Mouse (Mus musculus) CH12.LX (cell line): ENCODE results near the gene Pln. TPM values are rescaled to one million over a fixed set of nuclear protein-coding genes. Genes with fewer than 3 reads are reported as not detected.

Experiments used
- DNase-seq: peaks from one replicate; pipeline ENCODE4 v3.0.0-alpha.2; 2013; ENCODE audit errors: extremely low read depth
- H3K27ac ChIP-seq: 2 replicates; pipeline ENCODE4 v1.5.1; 2012; ENCODE audit warnings: low read depth, mild to moderate bottlenecking, control low read depth, moderate library complexity; ENCODE audit not compliant: insufficient read depth
- H3K27me3 ChIP-seq: replicated peaks from 2 replicates; pipeline ENCODE3; 2012; ENCODE audit warnings: inconsistent platforms
- H3K36me3 ChIP-seq, 2 experiments: replicated peaks in 1 of 2; 2 replicates each; pipeline versions ENCODE3 to v1.6.1; 2012; ENCODE audit warnings: inconsistent platforms in 1 of 2, low read length in 1 of 2, mild to moderate bottlenecking in 1 of 2, mixed read lengths in 1 of 2, moderate library complexity in 1 of 2; ENCODE audit not compliant: control insufficient read depth in 1 of 2, insufficient read depth in 1 of 2
- H3K4me1 ChIP-seq, 2 experiments: 2 replicates each; pipeline ENCODE4 v1.6.1; 2012; ENCODE audit warnings: inconsistent platforms in 1 of 2, moderate library complexity in 1 of 2; ENCODE audit not compliant: insufficient read depth in 2 of 2, control insufficient read depth in 1 of 2
- H3K4me2 ChIP-seq: 2 replicates; pipeline ENCODE4 v1.6.1; 2012; ENCODE audit warnings: low read depth, mild to moderate bottlenecking, control low read depth; ENCODE audit not compliant: poor library complexity, insufficient read depth, severe bottlenecking
- H3K4me3 ChIP-seq, 3 experiments: fragments of 150-350 bp in 1 of 3; sonication (generic) in 1 of 3; replicated peaks in 1 of 3; 2 replicates each; pipeline versions ENCODE3 to v1.5.1; 2011 to 2012; ENCODE audit warnings: low read depth in 2 of 3, low read length in 2 of 3, mild to moderate bottlenecking in 2 of 3, moderate library complexity in 2 of 3, control low read depth in 1 of 3, improper control_type of control experiment in 1 of 3, inconsistent platforms in 1 of 3, mixed read lengths in 1 of 3; ENCODE audit not compliant: poor library complexity in 1 of 3
- H3K79me2 ChIP-seq: replicated peaks from 2 replicates; pipeline ENCODE4 v1.6.1; 2012; ENCODE audit warnings: mild to moderate bottlenecking, moderate library complexity; ENCODE audit not compliant: control insufficient read depth, poor library complexity, insufficient read depth, severe bottlenecking; ENCODE audit errors: extremely low read depth
- H3K9ac ChIP-seq: 2 replicates; pipeline ENCODE4 v1.6.1; 2012; ENCODE audit warnings: low read depth, mild to moderate bottlenecking, control low read depth, moderate library complexity; ENCODE audit not compliant: insufficient read depth
- H3K9me3 ChIP-seq: replicated peaks from 2 replicates; pipeline ENCODE3; 2012; ENCODE audit warnings: low read length, inconsistent platforms, mixed read lengths
- BHLHE40 ChIP-seq: IDR thresholded peaks from 2 replicates; pipeline ENCODE4 v1.6.1; 2011; ENCODE audit warnings: mild to moderate bottlenecking, low read depth, low read length, improper control_type of control experiment
- CHD2 ChIP-seq: IDR thresholded peaks from 2 replicates; pipeline ENCODE4 v1.6.1; 2011; ENCODE audit warnings: low read length, improper control_type of control experiment
- E2F4 ChIP-seq: IDR thresholded peaks from 2 replicates; pipeline ENCODE4 v1.6.1; 2011; ENCODE audit warnings: low read depth, low read length, improper control_type of control experiment; ENCODE audit not compliant: insufficient replicate concordance
- ELF1 ChIP-seq: IDR thresholded peaks from 2 replicates; pipeline ENCODE4 v1.6.1; 2014; ENCODE audit warnings: low read depth, mild to moderate bottlenecking, inconsistent platforms, low read length, improper control_type of control experiment
- ETS1 ChIP-seq: conservative IDR thresholded peaks from 2 replicates; pipeline ENCODE4 v1.6.1; 2012; ENCODE audit warnings: low read depth, mild to moderate bottlenecking, inconsistent platforms, low read length, improper control_type of control experiment, moderate library complexity
- GABPA ChIP-seq: IDR thresholded peaks from 2 replicates; pipeline ENCODE4 v1.6.1; 2012; ENCODE audit warnings: low read depth, low read length, improper control_type of control experiment, inconsistent platforms; ENCODE audit not compliant: insufficient replicate concordance
- HCFC1 ChIP-seq: IDR thresholded peaks from 2 replicates; pipeline ENCODE4 v1.6.1; 2012; ENCODE audit warnings: low read depth, mild to moderate bottlenecking, inconsistent platforms, low read length, improper control_type of control experiment
- IRF4 ChIP-seq: IDR thresholded peaks from 2 replicates; pipeline ENCODE4 v1.6.1; 2014; ENCODE audit warnings: low read depth, mild to moderate bottlenecking, inconsistent platforms, low read length, improper control_type of control experiment
- MAFK ChIP-seq: IDR thresholded peaks from 2 replicates; pipeline ENCODE4 v1.6.1; 2011; ENCODE audit warnings: low read length, improper control_type of control experiment; ENCODE audit not compliant: insufficient replicate concordance
- MAX ChIP-seq: IDR thresholded peaks from 2 replicates; pipeline ENCODE4 v1.6.1; 2011; ENCODE audit warnings: low read length, improper control_type of control experiment
- MAZ ChIP-seq: IDR thresholded peaks from 2 replicates; pipeline ENCODE4 v1.6.1; 2012; ENCODE audit warnings: low read depth, mild to moderate bottlenecking, inconsistent platforms, low read length, improper control_type of control experiment, moderate library complexity
- MEF2A ChIP-seq: IDR thresholded peaks from 2 replicates; pipeline ENCODE4 v1.6.1; 2014; ENCODE audit warnings: low read depth, mild to moderate bottlenecking, inconsistent platforms, low read length, improper control_type of control experiment, borderline replicate concordance
- MXI1 ChIP-seq: IDR thresholded peaks from 2 replicates; pipeline ENCODE4 v1.6.1; 2011; ENCODE audit warnings: mild to moderate bottlenecking, low read depth, low read length, improper control_type of control experiment
- MYC ChIP-seq: IDR thresholded peaks from 2 replicates; pipeline ENCODE4 v1.6.1; 2011; ENCODE audit warnings: low read depth, mild to moderate bottlenecking, improper control_type of control experiment, low read length
- NELFE ChIP-seq: IDR thresholded peaks from 2 replicates; pipeline ENCODE4 v1.6.1; 2011; ENCODE audit warnings: low read depth, low read length, improper control_type of control experiment
- NRF1 ChIP-seq: IDR thresholded peaks from 2 replicates; pipeline ENCODE4 v1.6.1; 2014; ENCODE audit warnings: low read depth, mild to moderate bottlenecking, inconsistent platforms, low read length, improper control_type of control experiment, moderate library complexity
- RAD21 ChIP-seq: IDR thresholded peaks from 2 replicates; pipeline ENCODE4 v1.6.1; 2011; ENCODE audit warnings: low read depth, mild to moderate bottlenecking, low read length, improper control_type of control experiment, moderate library complexity
- RCOR1 ChIP-seq: conservative IDR thresholded peaks from 2 replicates; pipeline ENCODE4 v1.6.1; 2012; ENCODE audit warnings: low read depth, mild to moderate bottlenecking, inconsistent platforms, low read length, improper control_type of control experiment
- SMC3 ChIP-seq: IDR thresholded peaks from 2 replicates; pipeline ENCODE4 v1.6.1; 2011; ENCODE audit warnings: low read depth, low read length, improper control_type of control experiment
- UBTF ChIP-seq: IDR thresholded peaks from 2 replicates; pipeline ENCODE4 v1.6.1; 2012; ENCODE audit warnings: low read depth, mild to moderate bottlenecking, inconsistent platforms, low read length, improper control_type of control experiment, moderate library complexity
- USF1 ChIP-seq: IDR thresholded peaks from 2 replicates; pipeline ENCODE4 v1.6.1; 2014; ENCODE audit warnings: low read depth, mild to moderate bottlenecking, inconsistent platforms, low read length, improper control_type of control experiment
- ZC3H11A ChIP-seq: IDR thresholded peaks from 2 replicates; pipeline ENCODE4 v1.6.1; 2012; ENCODE audit warnings: low read depth, mild to moderate bottlenecking, inconsistent platforms, low read length, improper control_type of control experiment
- ZKSCAN1 ChIP-seq: IDR thresholded peaks from 2 replicates; pipeline ENCODE4 v1.6.1; 2012; ENCODE audit warnings: low read depth, inconsistent platforms, low read length, improper control_type of control experiment, borderline replicate concordance
- ZNF384 ChIP-seq: IDR thresholded peaks from 2 replicates; pipeline ENCODE4 v1.6.1; 2012; ENCODE audit warnings: low read depth, low read length, improper control_type of control experiment, inconsistent platforms
- dilution Hi-C: fragments of 300-500 bp; cut with MboI; formaldehyde crosslinking; loops from 2 replicates; pipeline ENCODE4 v1.14.3; 2020; ENCODE audit warnings: low sequenced_read_pairs; ENCODE audit not compliant: extremely low pct_unique_long_range_greater_than_20kb, extremely low pct_ligation_motif_present
- in situ Hi-C: fragments of 300-500 bp; cut with MboI; formaldehyde crosslinking; loops from 3 replicates; pipeline ENCODE4 v1.14.3; 2019; ENCODE audit warnings: low sequenced_read_pairs, low pct_ligation_motif_present, low pct_unique_long_range_greater_than_20kb, mixed read lengths
- polyA plus RNA-seq: library from polyadenylated mRNA; unstranded; fragments of >175 nt; gene quantifications from 2 replicates; pipeline ENCODE4 v1.2.1, GENCODE M21; 2012; ENCODE audit warnings: low read depth; ENCODE audit not compliant: insufficient read length
- total RNA-seq, 2 experiments: library from RNA; depleted of rRNA; stranded (reverse); fragments of 300-350 nt in 1 of 2; fragments of >200 nt in 1 of 2; gene quantifications; 2 replicates each; pipeline ENCODE4 v1.2.3; 2012 to 2014

Pln gene
- total and polyA plus RNA-seq, 3 experiments, result not detected

GRCm38 (mm10) chr10:53324663-53325062 lies 12.8 kb upstream of the Pln start:
- in situ Hi-C loops (no loop called here), dilution Hi-C loops (no loop called here)
- H3K4me2 ChIP-seq, result no peak overlapping the region
- H3K4me1 ChIP-seq, result no peaks in the 10 kb centered on the region
- no peak overlapping the region for H3K4me3 ChIP-seq
- no peaks in the 10 kb centered on the region for H3K27me3 ChIP-seq
- no peak for TF ChIP-seq MAZ
- no peak for TF ChIP-seq SMC3
- TF ChIP-seq CHD2, result no peak
- TF ChIP-seq UBTF, result no peak
- TF ChIP-seq MAFK, result no peak
- no peak for TF ChIP-seq MEF2A
- no peak for TF ChIP-seq BHLHE40
- no peak for TF ChIP-seq NELFE
- TF ChIP-seq MAX, result no peak
- TF ChIP-seq USF1, result no peak
- TF ChIP-seq IRF4, result no peak
- no peak for TF ChIP-seq ZKSCAN1
- no peak overlapping the region for H3K9ac ChIP-seq
- H3K79me2 ChIP-seq, result no peaks in the 10 kb centered on the region
- H3K9me3 ChIP-seq, result no peaks in the 10 kb centered on the region
- DNase-seq, result no peak
- no peak overlapping the region for H3K27ac ChIP-seq
- H3K36me3 ChIP-seq, result peaks cover 0 to 8% of the 10 kb centered on the region in 2 experiments

GRCm38 (mm10) chr10:53326367-53326766 lies 11.1 kb upstream of the Pln start:
- no peak overlapping the region for H3K4me2 ChIP-seq
- in situ Hi-C loops, result no loop called here
- no peak overlapping the region for H3K27ac ChIP-seq
- no peak for TF ChIP-seq ETS1
- H3K27me3 ChIP-seq, result no peaks in the 10 kb centered on the region
- no peaks in the 10 kb centered on the region for H3K9me3 ChIP-seq
- H3K9ac ChIP-seq, result no peak overlapping the region
- no peaks in the 10 kb centered on the region for H3K4me1 ChIP-seq
- dilution Hi-C loops, result no loop called here
- H3K4me3 ChIP-seq, result no peak overlapping the region
- peaks cover 0 to 1% of the 10 kb centered on the region in 2 experiments for H3K36me3 ChIP-seq
- H3K79me2 ChIP-seq, result no peaks in the 10 kb centered on the region
- no peak for DNase-seq

GRCm38 (mm10) chr10:53329257-53329656 lies 8.2 kb upstream of the Pln start:
- TF ChIP-seq RAD21 (no peak), BHLHE40 (no peak), HCFC1 (no peak), MYC (no peak), E2F4 (no peak), SMC3 (no peak), CHD2 (no peak), NELFE (no peak), NRF1 (no peak), GABPA (no peak), ETS1 (no peak), UBTF (no peak), MXI1 (no peak), ZC3H11A (no peak), USF1 (no peak), RCOR1 (no peak), ELF1 (no peak), ZNF384 (no peak)
- H3K4me2 ChIP-seq, result no peak overlapping the region
- H3K4me3 ChIP-seq, result no peak overlapping the region
- H3K9me3 ChIP-seq, result no peaks in the 10 kb centered on the region
- dilution Hi-C loops (no loop called here), in situ Hi-C loops (no loop called here)
- peaks cover 0 to 1% of the 10 kb centered on the region in 2 experiments for H3K36me3 ChIP-seq
- H3K79me2 ChIP-seq, result 0 out of 2 replicates have a peak, but pooled peaks cover 2% of the 10 kb centered on the region
- no peak for DNase-seq
- H3K27me3 ChIP-seq, result no peaks in the 10 kb centered on the region
- peaks cover 0 to 3% of the 10 kb centered on the region in 2 experiments; a peak in 1 of 4 replicates for H3K4me1 ChIP-seq
- no peak overlapping the region for H3K27ac ChIP-seq
- H3K9ac ChIP-seq, result no peak overlapping the region
